Mouse (Mus musculus) stomach, postnatal 0 days (tissue): ENCODE data around the gene Prmt3.

ENCODE experiments used
- CTCF ChIP-seq: IDR thresholded peaks from 2 replicates; pipeline ENCODE4 v1.5.1; 2016; ENCODE audit warnings: antibody characterized with exemption, low read depth, mild to moderate bottlenecking, moderate library complexity
- EP300 ChIP-seq: optimal IDR thresholded peaks from 2 replicates; pipeline ENCODE3; 2016; ENCODE audit warnings: antibody characterized with exemption

DNA sequence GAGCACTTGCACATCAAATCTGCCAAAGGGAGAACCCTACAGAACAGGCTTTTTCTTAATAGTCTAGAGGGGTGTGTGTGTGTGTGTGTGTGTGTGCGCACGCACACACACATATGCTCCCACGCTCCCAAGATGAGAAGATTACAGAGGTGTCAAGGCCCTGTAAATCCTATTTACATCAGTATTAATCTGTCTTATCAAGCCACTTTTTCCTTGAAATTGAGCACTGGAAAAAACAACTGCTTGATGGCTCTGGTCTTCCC lies 9.2 kb downstream of the Prmt3 start:
- TF ChIP-seq CTCF = no peak
- no peak for TF ChIP-seq EP300
